Mouse (Mus musculus) heart, embryonic 15.5 days (tissue): ENCODE results near the gene Slc6a16. TPM values are rescaled to one million over a fixed set of nuclear protein-coding genes. Genes with fewer than 3 reads are reported as not detected.

ENCODE experiments used
- ATAC-seq: fragments of 200-750 bp; cut with Nextera tagmentation; replicated peaks from 2 replicates; pipeline ENCODE4 v1.8.0; 2017; ENCODE audit warnings: low read depth, moderate TSS enrichment; ENCODE audit not compliant: insufficient number of reproducible peaks, insufficient read depth, low FRiP score
- H3K27ac ChIP-seq: fragments of 300-500 bp; sonication (generic); 2 replicates; pipeline ENCODE4 v1.5.1; 2015; ENCODE audit warnings: mild to moderate bottlenecking, inconsistent platforms
- H3K27me3 ChIP-seq: fragments of 300-500 bp; sonication (generic); 2 replicates; pipeline ENCODE4 v1.6.1; 2015; ENCODE audit warnings: inconsistent platforms
- H3K36me3 ChIP-seq: fragments of 300-500 bp; sonication (generic); 2 replicates; pipeline ENCODE4 v1.6.1; 2015; ENCODE audit warnings: mild to moderate bottlenecking, inconsistent platforms
- H3K4me1 ChIP-seq: fragments of 300-500 bp; sonication (generic); replicated peaks from 2 replicates; pipeline ENCODE4 v1.6.1; 2015; ENCODE audit warnings: inconsistent platforms
- H3K4me2 ChIP-seq: fragments of 300-500 bp; sonication (generic); 2 replicates; pipeline ENCODE4 v1.6.1; 2015; ENCODE audit warnings: inconsistent platforms, mild to moderate bottlenecking, moderate library complexity
- H3K4me3 ChIP-seq: fragments of 300-500 bp; sonication (generic); 2 replicates; pipeline ENCODE4 v1.5.1; 2015; ENCODE audit warnings: mild to moderate bottlenecking, inconsistent platforms
- H3K9ac ChIP-seq: fragments of 300-500 bp; sonication (generic); 2 replicates; pipeline ENCODE4 v1.6.1; 2015; ENCODE audit warnings: mild to moderate bottlenecking, inconsistent platforms
- H3K9me3 ChIP-seq: fragments of 300-500 bp; sonication (generic); replicated peaks from 2 replicates; pipeline ENCODE4 v1.6.1; 2016; ENCODE audit warnings: inconsistent platforms
- WGBS: fragments of 180-500 bp; shearing (Covaris S2); methylation state at CpG from one replicate; pipeline ENCODE4 v1.1.7; 2015; ENCODE audit warnings: mixed read lengths; 5-methylcytosine and 5-hydroxymethylcytosine counted together
- polyA plus RNA-seq: library from polyadenylated mRNA; unstranded; fragments of >200 nt; fragmentation: Nextera tagmentation; extraction: Ambion mirVana; gene quantifications from 2 replicates; pipeline ENCODE4 v1.2.1, GENCODE M21; 2015

Gene Slc6a16
- polyA plus RNA-seq, 1 experiment from 2014 or later: 0.11 TPM

DNA sequence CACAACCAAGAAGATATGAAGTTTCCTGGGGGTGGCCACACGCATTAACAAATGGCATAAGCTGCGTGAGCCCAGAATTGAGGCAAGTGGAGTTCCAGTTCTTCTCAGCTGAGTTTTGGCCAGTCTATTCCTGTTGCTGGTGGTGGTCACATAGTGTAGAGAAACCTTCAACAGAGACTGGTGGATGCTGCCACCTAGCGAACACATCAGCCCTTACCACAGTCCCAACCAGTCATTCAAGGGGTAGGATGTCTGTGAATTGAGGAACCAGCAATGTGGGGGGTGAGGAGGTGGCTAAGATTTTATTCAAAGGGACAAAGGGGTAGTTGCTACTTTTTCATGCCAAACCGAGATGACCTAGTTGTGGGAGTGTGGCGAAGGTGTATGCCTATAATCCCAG lies 58.9 kb downstream of the Slc6a16 start:
- Histone ChIP-seq H3K9ac (no peak overlapping the region), H3K27ac (no peak overlapping the region), H3K4me2 (no peak overlapping the region), H3K4me3 (no peak overlapping the region), H3K4me1 (peaks cover 13% of the 10 kb centered on the region), H3K36me3 (peaks cover 16% of the 10 kb centered on the region; the same call in 1 of the 2 replicates), H3K27me3 (no peaks in the 10 kb centered on the region), H3K9me3 (no peaks in the 10 kb centered on the region)
- WGBS: 4% methylated on average over 5 of the region's 5 CpGs
- peak; percentile 79 for ATAC-seq

DNA sequence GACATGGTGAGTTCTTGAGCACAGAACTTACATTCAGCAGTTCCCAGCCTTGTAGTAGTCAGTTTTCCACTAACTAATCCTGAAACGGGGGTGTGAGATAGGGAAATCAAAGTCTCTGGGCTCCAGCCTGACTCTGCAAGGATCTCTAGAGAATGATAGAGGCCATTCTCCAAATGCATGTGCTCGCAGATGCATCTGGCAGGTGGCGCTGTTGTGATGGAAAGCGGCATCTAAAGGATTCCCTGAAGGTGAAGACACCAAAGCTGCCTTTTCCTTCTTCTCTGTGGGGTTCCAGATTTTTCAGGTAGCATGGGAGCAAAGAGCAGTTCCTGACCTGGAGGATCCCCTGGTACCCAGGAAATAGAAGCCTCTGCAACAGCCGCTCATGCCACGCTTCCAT lies 59.4 kb downstream of the Slc6a16 start:
- Histone ChIP-seq H3K4me3 (no peak overlapping the region), H3K4me1 (peaks cover 13% of the 10 kb centered on the region), H3K9ac (no peak overlapping the region), H3K9me3 (no peaks in the 10 kb centered on the region), H3K36me3 (peaks cover 16% of the 10 kb centered on the region; the same call in 1 of the 2 replicates), H3K4me2 (no peak overlapping the region), H3K27me3 (no peaks in the 10 kb centered on the region), H3K27ac (no peak overlapping the region)
- ATAC-seq: no peak
- 15% methylated on average over 6 of the region's 6 CpGs for WGBS

DNA sequence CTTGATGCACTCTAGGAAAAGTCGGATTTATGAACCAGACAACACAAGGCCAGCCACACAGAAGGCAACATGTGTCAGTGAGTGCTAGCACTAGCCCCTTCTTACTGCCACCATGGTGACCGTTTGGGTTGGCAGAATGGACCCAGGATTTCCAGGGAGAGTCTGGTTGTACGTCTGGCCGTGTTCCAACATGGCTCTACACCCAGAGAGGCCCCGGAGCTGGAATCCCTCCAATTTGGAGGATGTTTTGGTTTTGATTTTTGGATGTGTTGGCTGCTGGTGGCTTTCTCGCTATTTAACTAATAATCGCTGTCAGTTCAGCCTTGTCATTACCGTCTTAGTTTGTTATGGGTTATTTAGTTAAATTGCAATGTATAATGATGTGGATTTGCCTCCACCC lies 61.7 kb downstream of the Slc6a16 start:
- no peaks in the 10 kb centered on the region for H3K27me3 ChIP-seq
- no peak overlapping the region for H3K9ac ChIP-seq
- WGBS: 61% methylated on average over 8 of the region's 8 CpGs
- H3K27ac ChIP-seq: no peak overlapping the region
- no peak overlapping the region for H3K4me2 ChIP-seq
- peaks cover 13% of the 10 kb centered on the region for H3K4me1 ChIP-seq
- H3K9me3 ChIP-seq: no peaks in the 10 kb centered on the region
- H3K36me3 ChIP-seq: peaks cover 21% of the 10 kb centered on the region; the same call in 1 of the 2 replicates
- H3K4me3 ChIP-seq: no peak overlapping the region
- no peak for ATAC-seq

DNA sequence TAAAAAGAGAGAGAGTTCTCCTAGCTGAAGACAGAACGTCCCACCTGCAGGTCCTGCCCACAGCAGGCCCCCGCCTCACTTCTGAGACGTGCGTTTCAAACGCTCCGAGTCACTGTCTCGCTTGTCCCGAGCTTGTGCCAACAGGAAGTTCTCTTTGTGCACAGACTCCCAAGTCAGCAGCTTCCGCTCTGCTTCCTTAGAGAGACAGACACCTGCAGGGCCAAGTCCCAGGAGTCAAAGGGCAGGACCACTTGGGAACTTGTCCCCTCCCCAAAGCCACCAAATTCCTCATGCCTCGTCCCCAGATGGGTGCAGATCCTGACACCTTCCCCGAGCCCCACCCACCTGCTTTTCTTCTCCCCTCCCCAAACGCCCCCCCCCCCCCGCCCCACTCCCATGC lies 64.0 kb downstream of the Slc6a16 start:
- Histone ChIP-seq H3K9me3 (no peaks in the 10 kb centered on the region), H3K4me1 (peaks cover 8% of the 10 kb centered on the region), H3K9ac (no peak overlapping the region), H3K4me2 (no peak overlapping the region), H3K27ac (no peak overlapping the region), H3K27me3 (no peaks in the 10 kb centered on the region), H3K4me3 (no peak overlapping the region), H3K36me3 (peaks cover 29% of the 10 kb centered on the region; the same call in 1 of the 2 replicates)
- WGBS: 50% methylated on average over 12 of the region's 13 CpGs
- no peak for ATAC-seq

DNA sequence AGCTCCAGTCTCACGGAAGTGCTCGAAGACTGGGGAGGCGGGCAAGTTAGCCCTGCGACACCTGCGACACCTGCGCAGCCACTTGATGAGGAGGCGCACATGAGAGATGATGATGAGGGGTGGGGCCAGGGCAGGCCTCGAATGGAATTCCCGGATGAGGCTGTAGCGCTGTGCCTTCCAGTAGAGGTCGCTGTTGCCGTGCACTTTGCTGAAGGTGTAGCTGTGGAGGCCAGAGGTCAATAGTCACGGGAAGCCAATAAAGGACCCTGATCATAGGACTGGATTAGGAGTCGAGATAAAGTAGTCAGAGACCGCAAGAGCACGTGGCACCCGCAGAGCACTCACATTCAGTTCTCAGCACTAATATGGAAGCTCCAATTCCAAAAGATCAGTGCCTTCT lies 64.4 kb downstream of the Slc6a16 start:
- Histone ChIP-seq H3K27me3 (no peaks in the 10 kb centered on the region), H3K27ac (no peak overlapping the region), H3K4me1 (peaks cover 4% of the 10 kb centered on the region), H3K4me3 (no peak overlapping the region), H3K9me3 (no peaks in the 10 kb centered on the region), H3K9ac (no peak overlapping the region), H3K36me3 (peaks cover 32% of the 10 kb centered on the region; the same call in 1 of the 2 replicates), H3K4me2 (no peak overlapping the region)
- ATAC-seq: no peak
- 16% methylated on average over 17 of the region's 17 CpGs for whole genome bisulfite sequencing

DNA sequence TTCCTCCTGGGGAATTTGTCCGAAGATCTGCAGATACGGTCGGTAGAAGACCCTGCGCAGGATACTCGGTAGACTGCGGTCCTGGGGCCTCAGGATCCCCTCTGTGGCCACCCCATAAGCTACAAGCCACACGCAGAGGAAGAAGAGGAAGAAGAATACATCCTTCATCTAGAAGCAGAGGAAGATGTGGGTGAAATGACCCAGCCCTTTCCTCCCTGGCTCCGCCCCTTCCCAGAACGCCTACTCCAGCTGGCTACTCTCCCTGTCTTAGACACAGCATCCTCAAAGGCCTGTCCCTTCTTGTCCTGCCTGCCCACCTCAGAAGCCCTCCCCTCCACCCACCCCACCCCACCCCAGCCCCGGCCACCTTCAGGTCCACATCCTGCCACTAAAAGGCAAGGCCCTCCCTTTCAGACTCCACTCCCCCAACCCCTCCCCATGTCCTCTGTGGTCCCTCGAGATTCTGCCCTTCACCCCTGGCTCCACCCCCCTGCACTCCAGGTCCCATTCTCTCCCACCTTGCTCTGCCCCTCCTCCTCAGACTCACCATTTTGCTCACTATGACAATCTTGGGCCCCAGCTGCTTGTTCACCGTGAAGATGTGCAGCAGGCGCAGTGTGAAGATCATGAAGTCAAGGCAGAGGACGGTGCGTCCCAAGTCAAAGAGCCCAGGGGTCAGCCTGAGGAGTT lies 67.8 kb downstream of the Slc6a16 start:
- no peak for ATAC-seq
- Histone ChIP-seq H3K9me3 (no peaks in the 10 kb centered on the region), H3K27ac (no peak overlapping the region), H3K4me3 (no peak overlapping the region), H3K4me1 (peaks cover 6% of the 10 kb centered on the region), H3K9ac (no peak overlapping the region), H3K4me2 (no peak overlapping the region), H3K36me3 (peaks cover 24% of the 10 kb centered on the region; the same call in 1 of the 2 replicates), H3K27me3 (no peaks in the 10 kb centered on the region)
- WGBS: 70% methylated on average over 15 of the region's 15 CpGs

DNA sequence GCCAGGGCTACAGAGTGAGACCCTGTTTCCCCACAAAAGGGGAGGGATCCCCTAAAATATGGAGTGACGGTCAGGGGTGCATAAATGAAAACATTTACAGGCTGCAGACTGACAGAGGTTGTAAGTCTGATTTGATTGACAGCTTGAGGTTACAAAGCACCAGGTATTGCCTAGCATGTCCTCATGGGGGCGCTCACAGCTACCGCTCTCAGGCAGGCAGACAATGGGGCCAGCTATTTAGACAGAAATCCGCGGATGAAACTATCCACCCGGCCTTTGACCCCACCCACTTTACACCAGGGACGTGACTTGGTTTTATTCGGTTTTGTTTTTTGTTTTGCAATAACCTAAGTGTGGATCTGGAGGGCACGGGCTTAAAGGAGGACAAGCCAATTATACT lies 68.6 kb downstream of the Slc6a16 start:
- 12% methylated on average over 9 of the region's 9 CpGs for WGBS
- H3K4me1 ChIP-seq: peaks cover 6% of the 10 kb centered on the region
- no peak overlapping the region for H3K9ac ChIP-seq
- no peak for ATAC-seq
- no peaks in the 10 kb centered on the region for H3K27me3 ChIP-seq
- H3K4me3 ChIP-seq: no peak overlapping the region
- peaks cover 22% of the 10 kb centered on the region; the same call in 1 of the 2 replicates for H3K36me3 ChIP-seq
- no peaks in the 10 kb centered on the region for H3K9me3 ChIP-seq
- no peak overlapping the region for H3K4me2 ChIP-seq
- no peak overlapping the region for H3K27ac ChIP-seq

DNA sequence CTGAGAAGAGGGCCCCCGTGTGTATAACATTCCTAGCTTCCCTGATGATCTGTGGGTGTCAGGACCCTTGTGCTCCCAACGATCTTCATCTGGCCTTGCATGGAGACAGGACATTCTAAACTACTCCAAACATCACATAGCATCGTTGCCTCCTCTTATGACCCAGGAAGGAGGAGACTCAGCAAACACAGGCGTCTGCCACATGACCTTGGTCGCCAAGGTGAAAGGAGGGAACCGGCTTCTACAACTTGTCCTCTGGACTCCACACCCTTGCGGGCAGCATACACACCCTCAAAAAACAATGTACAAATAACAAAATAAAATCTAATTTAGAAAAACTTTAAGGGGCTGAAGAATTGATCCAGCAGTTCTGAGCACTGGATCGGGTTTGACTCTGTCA lies 71.1 kb downstream of the Slc6a16 start:
- Histone ChIP-seq H3K27ac (no peak overlapping the region), H3K4me2 (no peak overlapping the region), H3K9me3 (no peaks in the 10 kb centered on the region), H3K36me3 (peaks cover 30% of the 10 kb centered on the region), H3K27me3 (no peaks in the 10 kb centered on the region), H3K4me1 (peaks cover 6% of the 10 kb centered on the region), H3K4me3 (no peak overlapping the region), H3K9ac (no peak overlapping the region)
- no peak for ATAC-seq
- WGBS: 41% methylated on average over 8 of the region's 8 CpGs

DNA sequence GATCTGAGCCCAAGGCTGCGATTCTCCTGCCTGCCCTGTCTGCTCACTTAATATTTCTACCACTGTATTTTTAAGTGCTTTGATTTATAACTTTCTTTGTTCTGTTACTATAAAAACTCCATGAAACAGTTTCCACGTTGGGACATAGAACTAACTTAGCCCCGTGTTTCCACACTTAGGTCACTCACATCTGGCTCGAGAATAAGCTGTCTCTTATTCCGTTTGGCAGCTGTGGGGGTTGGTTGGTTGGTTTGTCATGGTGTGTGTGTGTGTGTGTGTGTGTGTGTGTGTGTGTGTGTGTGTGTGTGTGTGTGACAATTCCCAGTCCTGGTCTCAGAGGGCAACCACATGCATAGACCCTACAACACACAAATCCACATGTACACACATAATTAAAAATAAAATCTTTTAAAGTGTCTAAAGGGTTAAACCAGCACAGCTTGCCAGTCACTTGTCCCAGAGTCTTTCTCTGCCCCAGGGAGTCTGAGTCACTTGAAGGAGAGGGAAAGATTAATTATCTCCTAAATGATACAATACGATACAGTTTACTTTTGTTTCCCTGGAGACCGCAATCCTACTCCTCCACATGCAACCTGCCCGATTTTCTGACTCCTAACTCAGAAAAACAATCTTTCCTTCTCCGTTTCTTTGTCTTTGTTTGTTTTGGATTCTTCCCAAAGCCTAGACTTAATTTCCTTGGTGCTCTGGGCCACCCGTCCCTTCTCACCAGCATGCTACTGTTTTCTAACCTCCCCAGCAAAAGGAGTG lies 72.0 kb downstream of the Slc6a16 start:
- peaks cover 29% of the 10 kb centered on the region for H3K36me3 ChIP-seq
- H3K27ac ChIP-seq: 0 out of 2 replicates have a peak overlapping the region, but pooled peaks have one; percentile 13
- H3K9ac ChIP-seq: no peak overlapping the region
- no peaks in the 10 kb centered on the region for H3K9me3 ChIP-seq
- 34% methylated on average over 10 of the region's 10 CpGs for WGBS
- no peak overlapping the region for H3K4me2 ChIP-seq
- ATAC-seq: no peak
- peaks cover 6% of the 10 kb centered on the region for H3K4me1 ChIP-seq
- H3K27me3 ChIP-seq: no peaks in the 10 kb centered on the region
- no peak overlapping the region for H3K4me3 ChIP-seq

DNA sequence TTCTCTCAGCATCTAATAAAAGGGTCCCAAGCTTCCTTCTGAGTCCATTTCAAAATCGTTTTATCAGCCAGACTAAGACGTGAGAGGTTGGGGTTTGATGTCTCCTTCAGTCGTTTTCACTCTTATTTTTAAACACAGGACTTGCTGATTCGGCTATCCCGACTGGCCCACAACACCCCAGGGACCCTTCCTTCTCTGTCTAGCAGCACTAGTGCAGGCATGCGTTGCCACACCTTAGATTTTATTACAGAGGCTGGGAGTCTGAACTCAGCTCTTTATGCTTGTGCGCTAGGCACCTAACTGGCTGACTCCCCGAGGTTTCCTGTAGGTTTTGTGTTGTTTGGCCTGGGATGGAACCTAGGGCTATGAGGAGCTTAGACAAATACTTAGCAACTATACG lies 72.6 kb downstream of the Slc6a16 start:
- Histone ChIP-seq H3K4me1 (peaks cover 6% of the 10 kb centered on the region), H3K27me3 (no peaks in the 10 kb centered on the region), H3K9me3 (no peaks in the 10 kb centered on the region), H3K36me3 (peaks cover 29% of the 10 kb centered on the region), H3K4me2 (no peak overlapping the region), H3K27ac (peak overlapping the region; percentile 13), H3K4me3 (no peak overlapping the region), H3K9ac (no peak overlapping the region)
- ATAC-seq: no peak
- 34% methylated on average over 9 of the region's 9 CpGs for WGBS

DNA sequence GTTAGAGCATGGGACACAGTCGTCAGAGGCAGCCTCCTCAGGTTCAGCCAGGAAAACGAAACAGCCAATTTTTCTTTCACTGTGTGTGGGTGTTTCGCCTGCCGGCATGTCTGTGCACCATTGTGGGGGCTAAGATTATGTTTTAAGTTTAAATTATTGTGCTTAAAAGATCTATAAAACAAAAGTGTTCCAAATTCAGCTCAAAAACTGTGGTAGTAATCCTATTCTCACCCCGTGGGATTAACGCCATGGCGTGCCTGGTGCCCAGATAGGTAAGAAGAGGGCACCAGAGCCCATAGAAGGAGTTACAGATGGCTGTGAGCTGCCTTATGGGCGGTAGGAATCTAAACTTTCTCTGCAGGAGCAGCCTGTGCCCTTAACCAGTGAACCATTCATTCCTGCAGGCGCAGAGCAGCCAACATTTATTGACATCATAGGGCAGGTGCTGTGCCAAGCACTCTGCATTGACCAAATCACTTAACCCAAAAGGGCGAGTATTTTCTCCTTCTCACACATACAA lies 74.4 kb downstream of the Slc6a16 start:
- WGBS: 82% methylated on average over 10 of the region's 10 CpGs
- Histone ChIP-seq H3K4me2 (no peak overlapping the region), H3K9ac (no peak overlapping the region), H3K27ac (no peak overlapping the region), H3K27me3 (no peaks in the 10 kb centered on the region), H3K4me1 (peaks cover 6% of the 10 kb centered on the region), H3K9me3 (no peaks in the 10 kb centered on the region), H3K4me3 (no peak overlapping the region), H3K36me3 (peaks cover 34% of the 10 kb centered on the region)
- ATAC-seq: no peak
